Comparison of ENCODE assay signal across 25 mouse cellular contexts in the genomic region with DNA sequence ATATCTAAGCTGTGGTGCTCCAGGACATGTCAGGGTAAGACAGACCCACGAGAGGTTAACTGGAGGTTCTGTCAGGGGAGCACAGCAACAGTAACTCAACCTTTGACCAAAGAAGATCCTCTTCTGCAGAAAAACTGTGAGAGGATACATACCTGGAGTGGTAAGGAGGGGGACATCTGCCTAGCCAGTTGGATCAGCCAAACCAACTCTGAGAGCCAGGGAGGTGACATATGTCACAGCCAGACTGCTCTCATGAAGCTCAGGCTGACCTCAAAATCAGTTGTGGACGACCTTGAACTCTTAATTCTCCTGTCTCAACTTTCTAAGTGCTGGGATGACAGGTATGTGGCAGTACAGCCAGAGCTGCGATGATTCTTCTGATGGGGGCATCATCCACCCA.
A peak's percentile ranks its signal among the peaks of the same experiment; 100 is the strongest.
DNase-seq lines count a peak whose midpoint lies in the region; ATAC-seq lines count a peak whose summit lies in the region.
"Had no signal": no experiment of that assay in that cellular context is flagged by ENCODE, and none has a peak within 500 bp of the region (broad histone marks: within the 10 kb centered on the region; RNA-seq: fewer than 3 reads in every experiment).

No protein-coding gene starts in this region.

- H3K9me3 ChIP-seq in liver, embryonic 12.5 days (replicated peaks) = no peaks in the 10 kb centered on the region
- H3K9me3 ChIP-seq: embryonic facial prominence, embryonic 15.5 days; hindbrain, embryonic 13.5 days; limb, embryonic 13.5 days; neural tube, embryonic 13.5 days; stomach, embryonic 15.5 days had no signal

- H3K36me3 ChIP-seq in liver, embryonic 12.5 days = peaks cover 78% of the 10 kb centered on the region
- H3K36me3 ChIP-seq: embryonic facial prominence, embryonic 15.5 days; limb, embryonic 13.5 days; stomach, embryonic 15.5 days had no signal

- no peaks in the 10 kb centered on the region for H3K27me3 ChIP-seq in liver, embryonic 12.5 days (replicated peaks)
- H3K27me3 ChIP-seq: embryonic facial prominence, embryonic 15.5 days; hindbrain, embryonic 13.5 days; limb, embryonic 13.5 days; neural tube, embryonic 13.5 days; stomach, embryonic 15.5 days had no signal

- WGBS in liver, embryonic 12.5 days (ENCODE audit: insufficient replicate concordance) = 73% methylated on average over 3 of the region's 3 CpGs

- H3K4me3 ChIP-seq in liver, embryonic 12.5 days = no peak overlapping the region
- H3K4me3 ChIP-seq: embryonic facial prominence, embryonic 15.5 days; hindbrain, embryonic 13.5 days; limb, embryonic 13.5 days; midbrain, embryonic 10.5 days; myocyte; neural tube, embryonic 13.5 days; stomach, embryonic 15.5 days had no signal

- peak; percentile 81 for DNase-seq in heart, adult 11 months
- no peak for DNase-seq in heart, adult 9 months (ENCODE audit: low spot score in 2 of 2)
- no peak for DNase-seq in liver
- peak; percentile 29 to 41 for DNase-seq in cerebellum, postnatal 25 days
- DNase-seq in retina, postnatal 1 day = no peak
- no peak for DNase-seq in thymus, postnatal 10 days (ENCODE audit: low spot score in 2 of 2)
- DNase-seq: adrenal gland, postnatal 25 days; gastrocnemius, postnatal 14 days; heart, adult 18-20 months; heart, postnatal 36 days; kidney, adult 9 months; kidney, postnatal 14 days; thymus, adult 18-20 months had no signal

- peak overlapping the region; percentile 42; the same call in 1 of the 2 replicates for H3K27ac ChIP-seq in liver, embryonic 12.5 days
- H3K27ac ChIP-seq: embryonic facial prominence, embryonic 15.5 days; hindbrain, embryonic 13.5 days; limb, embryonic 13.5 days; midbrain, embryonic 10.5 days; neural tube, embryonic 13.5 days; stomach, embryonic 15.5 days had no signal

- H3K9ac ChIP-seq in liver, embryonic 12.5 days = no peak overlapping the region
- H3K9ac ChIP-seq: embryonic facial prominence, embryonic 15.5 days; hindbrain, embryonic 13.5 days; limb, embryonic 13.5 days; neural tube, embryonic 13.5 days; stomach, embryonic 15.5 days had no signal

- no peak overlapping the region for H3K4me2 ChIP-seq in liver, embryonic 12.5 days
- H3K4me2 ChIP-seq: embryonic facial prominence, embryonic 15.5 days; hindbrain, embryonic 13.5 days; limb, embryonic 13.5 days; neural tube, embryonic 13.5 days; stomach, embryonic 15.5 days had no signal

- ATAC-seq in liver, embryonic 12.5 days = no peak
- ATAC-seq: forebrain, embryonic 14.5 days; inflammation-experienced regulatory T-cells, adult 6 months; lung, postnatal 0 days; midbrain, embryonic 16.5 days had no signal

- peaks cover 96% of the 10 kb centered on the region for H3K4me1 ChIP-seq in liver, embryonic 12.5 days

Comparison
In these comparisons a context has a peak if more than half of its experiments do, and no peak if none do; other contexts are left out.
1. DNase-seq: peak in heart, adult 11 months (single experiment) and cerebellum, postnatal 25 days (2 of 2); none in heart, adult 9 months (0 of 2), liver (single experiment), retina, postnatal 1 day (single experiment) and thymus, postnatal 10 days (0 of 2).